Mouse (Mus musculus): Measurements from ENCODE around the gene Apof. TPM values are rescaled to one million over a fixed set of nuclear protein-coding genes. Genes with fewer than 3 reads are reported as not detected.

The Apof gene
- polyA plus RNA-seq, 1 experiment = 0.14 TPM

DNA sequence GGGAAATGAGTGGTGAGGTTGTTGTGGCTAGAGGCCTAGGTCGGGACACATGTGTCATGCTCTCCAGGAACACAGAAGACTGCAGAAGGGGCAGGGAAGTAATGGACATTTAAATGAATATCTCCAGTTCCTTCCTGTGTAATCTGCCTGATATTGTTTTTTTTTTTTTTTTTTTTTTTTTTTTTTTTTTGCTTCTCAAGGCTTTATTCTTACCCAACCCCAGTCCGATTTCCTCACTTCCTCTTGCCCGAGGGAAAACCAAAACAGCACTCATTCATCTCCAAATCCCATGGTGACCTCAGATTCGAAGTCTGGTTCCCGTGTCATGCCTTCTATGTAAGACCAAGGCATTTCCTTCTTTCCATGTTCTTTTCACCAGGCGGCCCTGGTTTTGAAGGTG is 29.8 kb downstream of the Apof start:
- DNase-seq (ENCODE audit: low read depth) = peak; percentile 41

DNA sequence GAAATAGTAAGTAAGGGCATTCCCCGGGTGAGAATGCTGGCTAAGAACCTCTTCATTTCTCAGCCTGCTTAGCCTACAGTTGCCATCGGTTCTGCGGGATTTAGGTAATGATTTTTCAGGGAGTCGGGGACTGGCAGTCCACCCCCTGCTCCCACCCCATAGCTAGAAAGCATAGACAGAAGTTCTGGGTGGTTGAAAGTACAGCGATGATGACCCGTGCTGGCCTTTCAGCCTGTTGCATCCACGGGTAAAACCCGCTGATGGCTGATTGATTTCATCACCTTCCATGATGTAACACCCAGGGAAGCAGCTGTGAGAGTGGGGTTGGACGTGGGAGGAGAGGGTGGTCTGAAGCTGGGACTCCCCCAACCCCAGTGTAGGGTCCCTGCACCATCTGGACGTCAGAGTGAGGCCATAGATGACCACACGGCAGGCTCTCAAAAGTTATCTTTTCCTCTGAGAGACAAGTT is 30.3 kb downstream of the Apof start, which contains the start of gene Il23a:
Il23a (minus strand) TSS at position 51 of the 470 bp plus-strand sequence.
- DNase-seq (ENCODE audit: low read depth) = no peak

DNA sequence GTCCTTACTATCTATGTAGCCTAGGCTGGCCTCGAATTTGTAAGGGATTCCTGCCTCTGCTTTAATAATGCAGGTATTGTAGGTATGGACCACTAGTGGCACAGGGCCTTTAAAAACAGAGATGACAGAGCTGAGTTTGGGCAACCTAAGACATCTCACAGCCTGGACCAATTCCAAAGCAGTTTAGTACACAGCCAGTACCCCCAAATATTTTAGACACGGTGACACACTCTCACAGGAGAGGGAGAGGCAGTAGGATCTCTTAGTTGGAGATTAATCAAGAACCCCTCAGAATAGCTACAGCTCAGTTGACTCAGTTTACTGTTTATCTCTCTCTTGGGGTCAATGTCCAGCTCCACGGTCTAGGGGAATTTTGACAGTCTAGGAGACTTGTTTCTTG is 33.9 kb downstream of the Apof start:
- DNase-seq (ENCODE audit: low read depth) = no peak

DNA sequence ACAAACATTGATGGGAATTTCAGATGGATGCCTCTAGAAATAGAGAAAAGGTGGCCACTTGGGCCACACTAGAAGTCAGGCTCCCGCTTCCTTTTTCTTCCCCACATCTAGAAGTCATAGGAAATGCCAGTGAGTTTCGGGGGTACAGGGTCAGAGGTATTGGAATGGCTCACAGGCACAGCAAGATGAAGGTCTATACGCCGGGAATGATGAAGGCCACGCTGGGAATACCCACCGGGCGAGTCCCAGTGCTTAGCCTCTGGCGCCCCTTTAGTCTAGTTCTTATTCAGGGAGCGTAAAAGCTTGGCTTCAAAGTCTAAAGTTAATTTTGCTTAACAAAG is 34.3 kb downstream of the Apof start:
- DNase-seq (ENCODE audit: low read depth) = no peak

DNA sequence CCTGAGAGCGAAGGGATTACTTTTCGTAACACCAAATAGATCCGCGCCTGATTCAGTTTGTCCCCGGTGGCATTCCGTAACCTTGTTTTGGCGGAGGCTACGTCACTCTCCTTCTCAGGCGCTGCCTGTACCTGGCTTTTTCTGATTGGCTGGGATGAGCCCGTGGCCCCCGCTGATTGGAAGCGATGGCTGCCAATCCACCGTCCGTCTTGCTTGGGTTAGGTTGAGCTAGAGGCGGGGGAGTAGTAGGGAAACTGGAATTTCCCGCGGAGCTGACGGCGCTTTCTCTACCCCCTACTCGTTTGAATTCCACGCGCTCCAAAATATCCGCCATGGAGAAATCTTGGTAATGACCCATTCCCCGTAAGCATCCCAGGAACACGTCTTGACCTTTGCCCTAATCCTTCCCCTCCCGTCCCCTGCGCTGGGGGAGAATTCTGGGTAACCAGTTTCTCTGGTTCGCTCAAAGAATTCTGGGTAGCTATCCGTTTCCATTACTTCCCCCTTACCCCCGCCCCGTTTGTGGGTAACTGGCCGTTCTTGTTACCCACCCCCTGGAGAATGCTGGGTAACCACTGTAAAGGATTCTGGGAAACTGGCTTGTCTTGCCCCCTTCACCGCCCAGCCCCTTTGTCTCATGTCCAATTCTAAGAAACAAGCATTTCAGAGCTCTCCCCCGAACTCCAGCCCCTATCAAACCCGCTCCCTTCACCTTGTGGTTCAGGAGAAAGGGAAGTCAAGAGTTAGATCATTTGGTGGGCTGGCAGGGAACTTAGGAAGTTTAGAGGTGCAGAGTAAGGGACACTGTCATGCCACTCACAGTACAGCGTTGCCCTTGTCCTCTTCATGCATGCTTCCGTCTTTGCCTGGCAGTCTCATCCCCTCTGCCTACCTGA is 34.9 kb downstream of the Apof start, which contains the start of gene Pan2:
Pan2 (plus strand) TSS at position 210 of the 896 bp plus-strand sequence.
- DNase-seq (ENCODE audit: low read depth) = peak; percentile 98

DNA sequence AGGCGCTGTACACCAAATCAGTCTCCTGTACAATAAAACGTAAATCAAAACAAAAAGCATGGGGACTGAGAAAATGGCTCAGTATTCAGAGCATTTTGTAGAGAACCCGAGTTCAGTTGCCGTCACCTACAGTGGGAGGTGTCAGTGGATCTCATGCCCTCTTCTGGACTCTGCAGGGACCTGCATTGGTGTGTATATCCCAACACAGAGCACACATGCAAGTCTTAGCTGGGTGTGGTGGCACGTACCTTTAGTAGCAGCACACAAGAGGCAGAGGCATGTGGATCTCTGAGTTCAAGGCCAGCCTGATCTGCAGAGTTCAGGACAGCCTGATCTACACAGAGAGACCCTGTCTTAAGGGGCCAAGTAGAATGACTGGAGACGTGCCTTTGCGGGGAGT is 41.2 kb downstream of the Apof start:
- no peak for DNase-seq (ENCODE audit: low read depth)

DNA sequence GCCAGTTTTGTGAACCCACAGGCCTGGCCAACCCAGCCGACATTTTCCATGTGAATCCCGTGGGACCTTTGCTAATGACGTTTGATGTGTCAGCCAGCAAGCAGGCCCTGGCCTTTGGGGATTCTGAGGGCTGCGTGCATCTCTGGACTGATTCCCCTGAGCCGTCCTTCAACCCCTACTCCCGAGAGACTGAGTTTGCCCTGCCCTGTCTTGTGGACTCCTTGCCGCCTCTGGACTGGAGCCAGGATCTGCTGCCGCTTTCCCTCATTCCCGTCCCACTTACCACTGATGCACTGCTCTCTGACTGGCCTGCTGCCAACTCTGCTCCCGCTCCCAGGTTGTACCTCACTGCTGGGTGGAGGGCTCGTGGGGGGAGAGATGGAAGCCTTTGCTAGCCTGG is 41.7 kb downstream of the Apof start:
- no peak for DNase-seq (ENCODE audit: low read depth)

DNA sequence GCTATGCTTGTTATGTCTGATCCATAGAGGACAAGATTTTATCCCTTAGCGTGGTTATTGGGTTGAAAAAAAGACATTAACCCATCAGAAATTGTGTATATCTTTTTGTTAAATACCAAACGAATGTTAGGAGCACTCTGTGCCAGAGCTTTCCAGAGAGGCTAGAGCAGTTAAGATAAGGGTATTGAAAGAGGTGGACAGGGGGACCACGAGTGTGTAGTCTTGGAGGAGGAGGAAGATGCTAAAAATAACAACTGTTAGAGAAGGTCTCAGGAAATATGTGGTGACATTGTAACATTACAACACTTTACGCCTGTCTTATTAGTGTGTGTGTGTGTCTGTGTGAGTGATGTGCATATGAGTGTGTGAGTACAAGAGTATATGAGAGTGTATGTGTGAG is 42.4 kb downstream of the Apof start:
- DNase-seq (ENCODE audit: low read depth) = no peak

DNA sequence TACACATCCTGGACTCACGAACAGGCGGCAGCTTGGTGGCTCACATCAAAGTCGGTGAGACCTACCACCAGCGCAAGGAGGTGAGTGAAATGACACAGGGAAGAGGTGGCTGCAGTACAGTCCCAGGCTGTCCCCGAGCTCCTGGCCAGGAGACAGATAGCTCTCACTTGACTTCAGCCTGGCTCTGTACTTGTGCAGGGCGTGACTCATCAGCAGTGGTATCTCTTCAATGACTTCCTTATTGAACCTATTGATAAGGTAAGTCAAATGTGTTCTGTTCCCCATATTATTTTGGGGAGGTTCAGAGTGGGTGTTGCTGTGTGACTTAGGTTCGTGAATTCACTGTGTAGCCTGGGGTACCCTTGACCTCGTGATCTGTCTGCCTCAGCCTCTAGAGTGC is 47.1 kb downstream of the Apof start:
- no peak for DNase-seq (ENCODE audit: low read depth)

Other genes with a start within 250 kb of the Apof start
- gene Naca, start 233.1 kb upstream of the Apof start, polyA plus RNA-seq (2012; rRNA removed) = 200 and 240 TPM in 2 replicates
- gene Ptges3, start 209.7 kb upstream of the Apof start, polyA plus RNA-seq (2012; rRNA removed) = 21.0 and 41.0 TPM in 2 replicates
- 2,186 and 2,996 TPM in 2 replicates for gene Atp5b, start 185.4 kb upstream of the Apof start, polyA plus RNA-seq (2012; rRNA removed)
- 32.2 and 38.6 TPM in 2 replicates for gene Baz2a, start 177.1 kb upstream of the Apof start, polyA plus RNA-seq (2012; rRNA removed)
- gene Rbms2, start 88.4 kb upstream of the Apof start, polyA plus RNA-seq (2012; rRNA removed) = 124 and 125 TPM in 2 replicates
- 2.7 and 2.8 TPM in 2 replicates for gene Gls2, start 74.2 kb upstream of the Apof start, polyA plus RNA-seq (2012; rRNA removed)
- 9.1 and 12.2 TPM in 2 replicates for gene Spryd4, start 56.9 kb upstream of the Apof start, polyA plus RNA-seq (2012; rRNA removed)
- not detected in 2 replicates for gene Mip, start 42.8 kb upstream of the Apof start, polyA plus RNA-seq (2012; rRNA removed)
- gene Timeless, start 36.6 kb upstream of the Apof start, polyA plus RNA-seq (2012; rRNA removed) = 3.5 and 3.6 TPM in 2 replicates
- gene Apon, start 14.6 kb upstream of the Apof start, polyA plus RNA-seq (2012; rRNA removed) = 0.75 TPM in 1 of 2 replicates, not detected in the other
- gene Stat2, start 1.9 kb downstream of the Apof start, polyA plus RNA-seq (2012; rRNA removed) = 29.0 and 31.4 TPM in 2 replicates
- 0.34 TPM in 1 of 2 replicates, not detected in the other for gene Il23a, start 30.1 kb downstream of the Apof start, polyA plus RNA-seq (2012; rRNA removed)
- gene Pan2, start 34.7 kb downstream of the Apof start, polyA plus RNA-seq (2012; rRNA removed) = 22.9 and 23.6 TPM in 2 replicates
- 96.7 and 103 TPM in 2 replicates for gene Cnpy2, start 53.8 kb downstream of the Apof start, polyA plus RNA-seq (2012; rRNA removed)
- gene Cs, start 69.1 kb downstream of the Apof start, polyA plus RNA-seq (2012; rRNA removed) = 252 and 282 TPM in 2 replicates
- gene Coq10a, start 100.3 kb downstream of the Apof start, polyA plus RNA-seq (2012; rRNA removed) = 63.0 and 63.8 TPM in 2 replicates
- gene Ankrd52, start 108.4 kb downstream of the Apof start, polyA plus RNA-seq (2012; rRNA removed) = 27.4 and 35.1 TPM in 2 replicates
- gene Slc39a5, start 132.6 kb downstream of the Apof start, polyA plus RNA-seq (2012; rRNA removed) = 0.27 and 0.38 TPM in 2 replicates
- 29.8 and 32.6 TPM in 2 replicates for gene Nabp2, start 142.8 kb downstream of the Apof start, polyA plus RNA-seq (2012; rRNA removed)
- gene Rnf41, start 143.0 kb downstream of the Apof start, polyA plus RNA-seq (2012; rRNA removed) = 35.3 and 38.9 TPM in 2 replicates
- 92.5 and 115 TPM in 2 replicates for gene Smarcc2, start 190.6 kb downstream of the Apof start, polyA plus RNA-seq (2012; rRNA removed)
- gene Myl6, start 225.5 kb downstream of the Apof start, polyA plus RNA-seq (2012; rRNA removed) = 1,302 and 1,405 TPM in 2 replicates
- 4.3 and 5.5 TPM in 2 replicates for gene Myl6b, start 230.0 kb downstream of the Apof start, polyA plus RNA-seq (2012; rRNA removed)

Measured in gonadal fat pad, adult 2 months (tissue).